Mouse (Mus musculus) hindbrain, embryonic 10.5 days (tissue): ENCODE measurements around the gene Ubqln4. TPM values are rescaled to one million over a fixed set of nuclear protein-coding genes. Genes with fewer than 3 reads are reported as not detected.
A peak's percentile ranks its signal among the peaks of the same experiment; 100 is the strongest.

Experiments used
- DNase-seq: peaks from one replicate; pipeline ENCODE4 v3.0.0-alpha.2; 2017; ENCODE audit warnings: low spot score
- H3K27ac ChIP-seq: fragments of 300-500 bp; sonication (generic); 2 replicates; pipeline ENCODE4 v1.5.1; 2016; ENCODE audit warnings: mild to moderate bottlenecking, moderate library complexity
- H3K27me3 ChIP-seq: fragments of 300-500 bp; sonication (generic); 2 replicates; pipeline ENCODE4 v1.6.1; 2016; ENCODE audit warnings: mild to moderate bottlenecking; ENCODE audit not compliant: poor library complexity, insufficient read depth, severe bottlenecking
- H3K36me3 ChIP-seq: fragments of 300-500 bp; sonication (generic); 2 replicates; pipeline ENCODE4 v1.6.1; 2016; ENCODE audit warnings: mild to moderate bottlenecking, moderate library complexity
- H3K4me1 ChIP-seq: fragments of 300-500 bp; sonication (generic); replicated peaks from 2 replicates; pipeline ENCODE4 v1.6.1; 2016; ENCODE audit warnings: mild to moderate bottlenecking
- H3K4me3 ChIP-seq: fragments of 300-500 bp; sonication (generic); 2 replicates; pipeline ENCODE4 v1.5.1; 2016; ENCODE audit warnings: mild to moderate bottlenecking, moderate library complexity
- H3K9me3 ChIP-seq: fragments of 300-500 bp; sonication (generic); 2 replicates; pipeline ENCODE4 v1.6.1; 2016; ENCODE audit warnings: mild to moderate bottlenecking, moderate library complexity
- WGBS: fragments of 180-500 bp; shearing (Covaris S2); methylation state at CpG from one replicate; pipeline ENCODE4 v1.1.7; 2016; 5-methylcytosine and 5-hydroxymethylcytosine counted together
- polyA plus RNA-seq: library from polyadenylated mRNA; unstranded; fragments of >200 nt; fragmentation: Nextera tagmentation; extraction: Ambion mirVana; gene quantifications from 2 replicates; pipeline ENCODE4 v1.2.1, GENCODE M21; 2016

Gene Ubqln4
- polyA plus RNA-seq, 1 experiment from 2014 or later = 72.5 TPM

- Histone ChIP-seq H3K4me3 (no peak overlapping the region), H3K36me3 (no peaks in the 10 kb centered on the region), H3K9me3 (no peaks in the 10 kb centered on the region), H3K4me1 (peaks cover 40% of the 10 kb centered on the region), H3K27me3 (no peaks in the 10 kb centered on the region; the same call in 1 of the 2 replicates), H3K27ac (no peak overlapping the region)
- WGBS = 79% methylated on average over 10 of the region's 10 CpGs
- DNase-seq = no peak
These were observed 39.1 kb upstream of the Ubqln4 start for GRCm38 (mm10) chr3:88514231-88515094.

GRCm38 (mm10) chr3:88515095-88515386 lies 38.5 kb upstream of the Ubqln4 start:
- Histone ChIP-seq H3K4me3 (no peak overlapping the region), H3K4me1 (peaks cover 34% of the 10 kb centered on the region), H3K9me3 (no peaks in the 10 kb centered on the region), H3K27me3 (no peaks in the 10 kb centered on the region; the same call in 1 of the 2 replicates), H3K27ac (no peak overlapping the region), H3K36me3 (no peaks in the 10 kb centered on the region)
- DNase-seq = no peak
- WGBS = 96% methylated on average over 2 of the region's 2 CpGs

GRCm38 (mm10) chr3:88516407-88516806 lies 37.2 kb upstream of the Ubqln4 start:
- H3K36me3 ChIP-seq = no peaks in the 10 kb centered on the region
- WGBS = 80% methylated on average over 2 of the region's 2 CpGs
- no peak for DNase-seq

GRCm38 (mm10) chr3:88518411-88518810 lies 35.1 kb upstream of the Ubqln4 start:
- peaks cover 9% of the 10 kb centered on the region for H3K36me3 ChIP-seq
- WGBS = 91% methylated on average over 4 of the region's 4 CpGs
- no peak overlapping the region for H3K4me3 ChIP-seq
- DNase-seq = no peak
- no peaks in the 10 kb centered on the region for H3K9me3 ChIP-seq
- H3K4me1 ChIP-seq = peaks cover 8% of the 10 kb centered on the region
- H3K27ac ChIP-seq = no peak overlapping the region
- H3K27me3 ChIP-seq = no peaks in the 10 kb centered on the region; the same call in 1 of the 2 replicates

More at GRCm38 (mm10) chr3:88516407-88516806, 37.2 kb upstream of the Ubqln4 start:
- H3K27ac ChIP-seq = no peak overlapping the region
- H3K27me3 ChIP-seq = no peaks in the 10 kb centered on the region; the same call in 1 of the 2 replicates
- no peak overlapping the region for H3K4me3 ChIP-seq
- peaks cover 22% of the 10 kb centered on the region for H3K4me1 ChIP-seq
- H3K9me3 ChIP-seq = no peaks in the 10 kb centered on the region

GRCm38 (mm10) chr3:88520078-88520477 lies 33.5 kb upstream of the Ubqln4 start:
- DNase-seq = no peak
- no peaks in the 10 kb centered on the region for H3K9me3 ChIP-seq
- no peaks in the 10 kb centered on the region; the same call in 1 of the 2 replicates for H3K27me3 ChIP-seq
- H3K4me1 ChIP-seq = peaks cover 6% of the 10 kb centered on the region
- 80% methylated on average over 2 of the region's 2 CpGs for WGBS
- no peak overlapping the region for H3K27ac ChIP-seq
- peaks cover 26% of the 10 kb centered on the region for H3K36me3 ChIP-seq
- no peak overlapping the region for H3K4me3 ChIP-seq

- no peaks in the 10 kb centered on the region for H3K27me3 ChIP-seq
- WGBS = 94% methylated on average over 6 of the region's 6 CpGs
These were observed 32.4 kb upstream of the Ubqln4 start for GRCm38 (mm10) chr3:88521156-88521555.

GRCm38 (mm10) chr3:88521803-88522331 lies 31.7 kb upstream of the Ubqln4 start:
- peak; percentile 71 for DNase-seq
- H3K9me3 ChIP-seq = no peaks in the 10 kb centered on the region
- H3K4me1 ChIP-seq = peaks cover 22% of the 10 kb centered on the region
- H3K27ac ChIP-seq = 0 out of 2 replicates have a peak overlapping the region, but pooled peaks have one; percentile 9
- peaks cover 31% of the 10 kb centered on the region for H3K36me3 ChIP-seq
- no peak overlapping the region for H3K4me3 ChIP-seq
- 33% methylated on average over 9 of the region's 9 CpGs for WGBS
- H3K27me3 ChIP-seq = no peaks in the 10 kb centered on the region

More at GRCm38 (mm10) chr3:88521156-88521555, 32.4 kb upstream of the Ubqln4 start:
- H3K27ac ChIP-seq = no peak overlapping the region
- H3K4me1 ChIP-seq = peaks cover 15% of the 10 kb centered on the region
- no peak overlapping the region for H3K4me3 ChIP-seq
- H3K36me3 ChIP-seq = peaks cover 31% of the 10 kb centered on the region
- H3K9me3 ChIP-seq = no peaks in the 10 kb centered on the region
- DNase-seq = no peak

- H3K36me3 ChIP-seq = peaks cover 31% of the 10 kb centered on the region
- H3K9me3 ChIP-seq = no peaks in the 10 kb centered on the region
- no peak for DNase-seq
- WGBS = 86% methylated on average over 8 of the region's 8 CpGs
- H3K27me3 ChIP-seq = no peaks in the 10 kb centered on the region
- H3K4me1 ChIP-seq = peaks cover 34% of the 10 kb centered on the region
- H3K4me3 ChIP-seq = no peak overlapping the region
- no peak overlapping the region for H3K27ac ChIP-seq
These were observed 30.5 kb upstream of the Ubqln4 start for GRCm38 (mm10) chr3:88523027-88523426.

- Histone ChIP-seq H3K4me3 (no peak overlapping the region), H3K36me3 (peaks cover 38% of the 10 kb centered on the region), H3K27me3 (no peaks in the 10 kb centered on the region), H3K9me3 (no peaks in the 10 kb centered on the region), H3K27ac (no peak overlapping the region), H3K4me1 (peaks cover 54% of the 10 kb centered on the region)
- WGBS = 90% methylated on average over 5 of the region's 5 CpGs
- no peak for DNase-seq
These were observed 28.5 kb upstream of the Ubqln4 start for GRCm38 (mm10) chr3:88525021-88525420.

- peaks cover 38% of the 10 kb centered on the region for H3K36me3 ChIP-seq
- DNase-seq = peak; percentile 90
- H3K4me3 ChIP-seq = peak overlapping the region; percentile 23
- peak overlapping the region; percentile 4; the same call in 1 of the 2 replicates for H3K27ac ChIP-seq
- WGBS = 34% methylated on average over 17 of the region's 17 CpGs
- peaks cover 62% of the 10 kb centered on the region for H3K4me1 ChIP-seq
- no peaks in the 10 kb centered on the region for H3K27me3 ChIP-seq
- H3K9me3 ChIP-seq = no peaks in the 10 kb centered on the region
These were observed 27.1 kb upstream of the Ubqln4 start for GRCm38 (mm10) chr3:88526157-88527131.

- no peaks in the 10 kb centered on the region for H3K9me3 ChIP-seq
- peak overlapping the region; percentile 78 for H3K27ac ChIP-seq
- peak overlapping the region; percentile 37 for H3K4me3 ChIP-seq
- H3K27me3 ChIP-seq = no peaks in the 10 kb centered on the region
- WGBS = 27% methylated on average over 8 of the region's 8 CpGs
- H3K4me1 ChIP-seq = peaks cover 56% of the 10 kb centered on the region
- peaks cover 37% of the 10 kb centered on the region for H3K36me3 ChIP-seq
- no peak for DNase-seq
These were observed 26.0 kb upstream of the Ubqln4 start for GRCm38 (mm10) chr3:88527565-88527964.

GRCm38 (mm10) chr3:88528646-88529045 lies 24.9 kb upstream of the Ubqln4 start:
- Histone ChIP-seq H3K27me3 (no peaks in the 10 kb centered on the region), H3K4me1 (peaks cover 57% of the 10 kb centered on the region), H3K9me3 (no peaks in the 10 kb centered on the region), H3K36me3 (peaks cover 27% of the 10 kb centered on the region), H3K27ac (peak overlapping the region; percentile 100; the same call in 1 of the 2 replicates), H3K4me3 (peak overlapping the region; percentile 96; the same call in 1 of the 2 replicates)
- WGBS = 86% methylated on average over 11 of the region's 11 CpGs
- no peak for DNase-seq
